ENCODE assay signal across 25 mouse cellular contexts in the genomic region with DNA sequence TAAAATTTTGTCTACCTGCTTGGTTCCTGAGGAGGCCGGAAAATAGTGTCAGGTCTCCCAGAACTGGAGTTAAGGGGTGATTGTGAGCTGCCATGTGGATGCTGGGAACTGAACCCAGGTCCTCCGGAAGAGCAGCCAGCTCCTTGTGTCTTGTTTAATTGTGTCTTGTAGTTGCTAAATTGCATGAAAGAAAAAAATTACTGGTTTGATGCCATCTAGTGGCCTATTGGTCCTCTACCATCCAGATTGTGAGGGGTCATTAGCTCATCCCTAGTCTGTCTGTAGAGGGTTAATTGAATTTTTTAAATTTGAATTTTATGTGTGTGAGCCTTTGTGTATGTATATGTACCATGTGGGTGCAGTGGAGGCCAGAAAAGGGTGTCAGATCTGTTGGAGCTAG. TPM values are rescaled to one million over a fixed set of nuclear protein-coding genes. Genes with fewer than 3 reads are reported as not detected.
DNase-seq lines count a peak whose midpoint lies in the region; ATAC-seq and TF ChIP-seq lines count a peak whose summit lies in the region.
"Had no signal": no experiment of that assay in that cellular context is flagged by ENCODE, and none has a peak within 500 bp of the region (broad histone marks: within the 10 kb centered on the region; RNA-seq: fewer than 3 reads in every experiment).

No protein-coding gene starts in this region.

- 92% methylated on average over 2 of the region's 2 CpGs for WGBS in kidney, postnatal 0 days
- 88% methylated on average over 2 of the region's 2 CpGs for WGBS in midbrain, embryonic 11.5 days
- WGBS in midbrain, embryonic 14.5 days, result 88% methylated on average over 2 of the region's 2 CpGs
- 91% methylated on average over 2 of the region's 2 CpGs for WGBS in forebrain, embryonic 10.5 days

- H3K27ac ChIP-seq in kidney, postnatal 0 days, result no peak overlapping the region
- H3K27ac ChIP-seq in midbrain, embryonic 11.5 days (ENCODE audit: low read depth, low read length), result no peak overlapping the region
- no peak overlapping the region for H3K27ac ChIP-seq in midbrain, embryonic 14.5 days (replicated peaks; ENCODE audit: low read depth, low read length)
- no peak overlapping the region for H3K27ac ChIP-seq in forebrain, embryonic 10.5 days
- H3K27ac ChIP-seq: embryonic facial prominence, embryonic 13.5 days; heart, embryonic 13.5 days; limb, embryonic 12.5 days; liver, embryonic 12.5 days; lung, embryonic 15.5 days; macrophage had no signal

- DNase-seq in kidney, postnatal 0 days (ENCODE audit: low spot score), result no peak
- DNase-seq in kidney, postnatal 4 days, result no peak
- DNase-seq in midbrain, embryonic 11.5 days (ENCODE audit: low spot score, missing footprints), result peak; percentile 73
- no peak for DNase-seq in midbrain, embryonic 14.5 days
- peak; percentile 27 for DNase-seq in NIH3T3 (ENCODE audit: low read depth)
- no peak for DNase-seq in forebrain, embryonic 10.5 days (ENCODE audit: extremely low spot score, low spot score)
- no peak for DNase-seq in thymus, postnatal 0 days (ENCODE audit: low spot score)
- DNase-seq: adrenal gland, adult 8-10 months; cerebellum, adult 2 months; cerebellum, postnatal 25 days; embryo, embryonic 11 days; heart, adult 11 months; heart, postnatal 14 days; kidney, adult 9 months; kidney, postnatal 36 days; right cerebral cortex, postnatal 4 days; thymus, postnatal 36 days had no signal

- peaks cover 40% of the 10 kb centered on the region; the same call in 1 of the 2 replicates for H3K36me3 ChIP-seq in kidney, postnatal 0 days (ENCODE audit: insufficient read depth, low read length)
- H3K36me3 ChIP-seq in midbrain, embryonic 11.5 days (ENCODE audit: control insufficient read depth, insufficient read depth, low read length), result no peaks in the 10 kb centered on the region
- peaks cover 34% of the 10 kb centered on the region for H3K36me3 ChIP-seq in midbrain, embryonic 14.5 days (ENCODE audit: control insufficient read depth, insufficient read depth, low read length)
- H3K36me3 ChIP-seq in forebrain, embryonic 10.5 days (replicated peaks), result peaks cover 87% of the 10 kb centered on the region

- H3K9me3 ChIP-seq in kidney, postnatal 0 days (replicated peaks; ENCODE audit: low read length), result no peaks in the 10 kb centered on the region
- no peaks in the 10 kb centered on the region for H3K9me3 ChIP-seq in midbrain, embryonic 11.5 days (ENCODE audit: control insufficient read depth, low read length)
- H3K9me3 ChIP-seq in midbrain, embryonic 14.5 days (ENCODE audit: control insufficient read depth, low read length), result no peaks in the 10 kb centered on the region
- no peaks in the 10 kb centered on the region for H3K9me3 ChIP-seq in forebrain, embryonic 10.5 days
- H3K9me3 ChIP-seq: embryonic facial prominence, embryonic 13.5 days; heart, embryonic 13.5 days; limb, embryonic 12.5 days; liver, embryonic 12.5 days; lung, embryonic 15.5 days had no signal

- ATAC-seq in kidney, postnatal 0 days (replicated peaks; ENCODE audit: low FRiP score, low read depth), result no peak
- no peak for ATAC-seq in midbrain, embryonic 11.5 days (ENCODE audit: low FRiP score)
- ATAC-seq in midbrain, embryonic 14.5 days (ENCODE audit: low FRiP score, low TSS enrichment), result no peak
- ATAC-seq: forebrain, embryonic 14.5 days; inflammation-experienced regulatory T-cells, adult 6 months; liver, embryonic 12.5 days had no signal

- TF ChIP-seq CTCF in kidney, postnatal 0 days (IDR thresholded peaks at IDR 0.05; ENCODE audit: low read depth), result peak; percentile 37; the same call in 1 of the 2 replicates

- no peak overlapping the region for H3K4me3 ChIP-seq in kidney, postnatal 0 days (replicated peaks; ENCODE audit: low read depth, low read length)
- no peak overlapping the region for H3K4me3 ChIP-seq in midbrain, embryonic 11.5 days (ENCODE audit: low read depth, low read length)
- no peak overlapping the region for H3K4me3 ChIP-seq in midbrain, embryonic 14.5 days (replicated peaks; ENCODE audit: low read depth, low read length)
- no peak overlapping the region for H3K4me3 ChIP-seq in forebrain, embryonic 10.5 days
- H3K4me3 ChIP-seq: embryonic facial prominence, embryonic 13.5 days; heart, embryonic 13.5 days; limb, embryonic 12.5 days; liver, embryonic 12.5 days; lung, embryonic 15.5 days had no signal

- H3K4me2 ChIP-seq in kidney, postnatal 0 days (ENCODE audit: low read length), result no peak overlapping the region
- no peak overlapping the region for H3K4me2 ChIP-seq in midbrain, embryonic 11.5 days
- H3K4me2 ChIP-seq in midbrain, embryonic 14.5 days (ENCODE audit: low read length), result no peak overlapping the region
- H3K4me2 ChIP-seq: embryonic facial prominence, embryonic 13.5 days; heart, embryonic 13.5 days; limb, embryonic 12.5 days; liver, embryonic 12.5 days; lung, embryonic 15.5 days had no signal

- H3K27me3 ChIP-seq in kidney, postnatal 0 days (ENCODE audit: insufficient read depth, low read length), result no peaks in the 10 kb centered on the region
- H3K27me3 ChIP-seq in midbrain, embryonic 11.5 days (ENCODE audit: control insufficient read depth, insufficient read depth, low read length), result no peaks in the 10 kb centered on the region
- H3K27me3 ChIP-seq in midbrain, embryonic 14.5 days (ENCODE audit: control insufficient read depth, insufficient read depth, low read length), result no peaks in the 10 kb centered on the region
- H3K27me3 ChIP-seq in forebrain, embryonic 10.5 days (ENCODE audit: poor library complexity, severe bottlenecking), result no peaks in the 10 kb centered on the region
- H3K27me3 ChIP-seq: embryonic facial prominence, embryonic 13.5 days; heart, embryonic 13.5 days; limb, embryonic 12.5 days; liver, embryonic 12.5 days; lung, embryonic 15.5 days had no signal

- H3K4me1 ChIP-seq in kidney, postnatal 0 days (replicated peaks; ENCODE audit: insufficient read depth, low read length), result no peaks in the 10 kb centered on the region
- no peaks in the 10 kb centered on the region for H3K4me1 ChIP-seq in midbrain, embryonic 11.5 days (ENCODE audit: control insufficient read depth, insufficient read depth, low read length)
- H3K4me1 ChIP-seq in midbrain, embryonic 14.5 days (ENCODE audit: control insufficient read depth, insufficient read depth, low read length), result no peaks in the 10 kb centered on the region
- no peaks in the 10 kb centered on the region for H3K4me1 ChIP-seq in forebrain, embryonic 10.5 days
- H3K4me1 ChIP-seq: limb, embryonic 12.5 days; liver, embryonic 12.5 days; lung, embryonic 15.5 days had no signal

- H3K9ac ChIP-seq in kidney, postnatal 0 days (ENCODE audit: low read depth, low read length), result no peak overlapping the region
- no peak overlapping the region for H3K9ac ChIP-seq in midbrain, embryonic 11.5 days (ENCODE audit: low read length)
- no peak overlapping the region for H3K9ac ChIP-seq in midbrain, embryonic 14.5 days (replicated peaks; ENCODE audit: low read length)
- H3K9ac ChIP-seq: embryonic facial prominence, embryonic 13.5 days; heart, embryonic 13.5 days; limb, embryonic 12.5 days; liver, embryonic 12.5 days; lung, embryonic 15.5 days had no signal

RNA-seq across cellular contexts. Expression of a gene that starts 33.5 kb away (rescaled TPM):
- polyA plus RNA-seq in kidney, postnatal 0 days (2015; fragmentation: Nextera tagmentation; extraction: Ambion mirVana), result 13.4 and 14.4 TPM in 2 replicates
- 16.1 and 18.3 TPM in 2 replicates for polyA plus RNA-seq in midbrain, embryonic 11.5 days (2014; fragmentation: Nextera tagmentation; extraction: Ambion mirVana)
- polyA plus RNA-seq in midbrain, embryonic 14.5 days (2014; fragmentation: Nextera tagmentation; extraction: Ambion mirVana), result 15.0 and 15.5 TPM in 2 replicates
- 19.2 and 19.6 TPM in 2 replicates for polyA plus RNA-seq in forebrain, embryonic 10.5 days (2016; fragmentation: Nextera tagmentation; extraction: Ambion mirVana)
- 9.3 and 11.1 TPM in 2 replicates for polyA plus RNA-seq in thymus, postnatal 0 days (2015; fragmentation: Nextera tagmentation; extraction: Ambion mirVana)

Comparison
In these comparisons a context has a peak if more than half of its experiments do, and no peak if none do; other contexts are left out.
1. DNase-seq: peak in midbrain, embryonic 11.5 days (single experiment) and NIH3T3 (single experiment); none in kidney, postnatal 0 days (single experiment), kidney, postnatal 4 days (0 of 2), midbrain, embryonic 14.5 days (single experiment), forebrain, embryonic 10.5 days (single experiment) and thymus, postnatal 0 days (single experiment).